Mouse (Mus musculus): ENCODE measurements around the gene Mndal. TPM values are rescaled to one million over a fixed set of nuclear protein-coding genes. Genes with fewer than 3 reads are reported as not detected.
A peak's percentile ranks its signal among the peaks of the same experiment; 100 is the strongest.
"Not testable (repeated sequence)": the region's sequence is repeated elsewhere in the genome, so short reads cannot be mapped to it uniquely, and the experiment has no call there.

Mndal gene
- polyA plus RNA-seq, 1 experiment from 2014 or later, result 11.6 TPM

DNA sequence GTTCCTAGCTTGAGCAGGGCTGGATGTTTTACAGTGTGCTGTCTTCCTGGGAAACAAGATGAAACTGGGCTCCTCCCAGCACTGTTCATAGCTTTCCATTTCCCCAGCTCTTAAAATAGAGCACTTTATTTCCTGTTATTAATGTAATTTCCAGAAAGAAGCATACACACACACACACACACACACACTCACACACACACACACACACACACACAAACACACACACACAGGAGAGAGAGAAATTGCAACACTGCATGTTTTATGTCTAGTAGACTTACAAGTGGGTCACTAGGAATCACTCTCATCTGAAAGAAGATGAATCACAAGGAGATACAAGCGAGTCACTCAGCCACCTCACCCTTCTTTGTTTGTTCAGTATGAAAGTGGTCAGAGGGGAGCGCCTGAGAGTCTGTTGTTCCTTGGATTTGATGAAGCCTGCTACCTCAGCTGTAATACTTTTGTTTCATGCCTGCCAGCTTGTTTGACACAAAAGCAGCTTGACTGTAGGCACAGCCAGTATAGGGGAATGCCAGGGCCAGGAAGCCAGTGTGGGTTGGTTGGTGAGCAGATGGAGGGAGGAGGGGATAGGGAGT is 139.5 kb downstream of the Mndal start:
- DNase-seq; H3K36me3 ChIP-seq (replicated peaks; ENCODE audit: insufficient read depth, low read length); H3K9ac ChIP-seq (replicated peaks); H3K4me1 ChIP-seq (ENCODE audit: insufficient read depth); H3K9me3 ChIP-seq (ENCODE audit: low read length); H3K4me2 ChIP-seq (ENCODE audit: low read depth, low read length); H3K27me3 ChIP-seq (ENCODE audit: insufficient read depth, low read length); H3K4me3 ChIP-seq (ENCODE audit: low read depth, low read length); H3K27ac ChIP-seq (ENCODE audit: low read depth): not testable (repeated sequence)
- 53% methylated on average over 2 of the region's 2 CpGs for WGBS (ENCODE audit: insufficient replicate concordance)
- peak; percentile 53 for ATAC-seq

DNA sequence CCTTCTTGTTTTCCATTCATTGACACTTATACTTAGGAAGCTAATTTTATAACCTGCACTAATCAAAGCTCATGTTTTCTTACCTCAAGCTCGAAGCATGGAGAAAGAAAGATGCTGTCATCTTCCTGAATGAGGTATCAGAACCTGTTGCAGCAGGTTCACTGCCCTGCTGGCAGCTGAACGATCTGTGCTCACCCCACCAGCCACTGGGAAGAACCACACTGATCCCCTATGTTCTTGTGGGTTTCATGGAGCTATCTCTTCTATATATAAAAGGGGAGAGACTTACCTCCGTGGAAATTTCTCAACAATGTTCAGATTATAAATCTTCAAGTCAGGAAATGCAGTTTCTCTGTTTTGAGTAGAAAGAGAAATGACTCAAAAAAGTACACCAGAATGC is 140.1 kb downstream of the Mndal start:
- ATAC-seq, result not testable (repeated sequence)
- 39% methylated on average over 3 of the region's 3 CpGs for WGBS (ENCODE audit: insufficient replicate concordance)

DNA sequence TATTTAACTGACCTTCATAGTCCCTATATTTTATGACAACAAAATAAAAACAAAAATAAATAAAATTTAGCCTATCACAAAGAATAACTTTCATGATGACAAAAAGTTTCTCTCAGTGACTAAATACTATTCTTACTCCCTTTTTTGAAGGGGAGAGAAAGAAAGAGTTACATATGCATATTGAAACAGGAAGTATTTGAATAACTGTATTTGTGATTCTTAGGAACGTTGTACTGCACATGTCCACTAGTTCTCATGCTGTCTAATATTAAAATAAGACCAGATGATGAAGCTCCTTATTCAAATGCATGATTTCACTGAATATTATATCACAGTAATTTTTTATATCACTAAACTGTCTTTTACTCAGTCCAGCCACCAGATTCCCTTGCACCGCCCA is 140.5 kb downstream of the Mndal start:
- H3K4me3 ChIP-seq (ENCODE audit: low read depth, low read length); ATAC-seq: not testable (repeated sequence)

More for the DNA sequence above, 140.1 kb downstream of the Mndal start:
- H3K27me3 ChIP-seq (ENCODE audit: insufficient read depth, low read length); H3K9ac ChIP-seq (replicated peaks); DNase-seq; H3K4me3 ChIP-seq (ENCODE audit: low read depth, low read length); H3K9me3 ChIP-seq (ENCODE audit: low read length); H3K4me2 ChIP-seq (ENCODE audit: low read depth, low read length); H3K27ac ChIP-seq (ENCODE audit: low read depth); H3K36me3 ChIP-seq (replicated peaks; ENCODE audit: insufficient read depth, low read length); H3K4me1 ChIP-seq (ENCODE audit: insufficient read depth): not testable (repeated sequence)

More for the DNA sequence above, 140.5 kb downstream of the Mndal start:
- not testable (repeated sequence) for H3K9ac ChIP-seq (replicated peaks); H3K36me3 ChIP-seq (replicated peaks; ENCODE audit: insufficient read depth, low read length); H3K27me3 ChIP-seq (ENCODE audit: insufficient read depth, low read length); DNase-seq; H3K9me3 ChIP-seq (ENCODE audit: low read length); H3K27ac ChIP-seq (ENCODE audit: low read depth); H3K4me1 ChIP-seq (ENCODE audit: insufficient read depth); H3K4me2 ChIP-seq (ENCODE audit: low read depth, low read length)
- WGBS (ENCODE audit: insufficient replicate concordance), result 61% methylated on average over 2 of the region's 2 CpGs

Other genes with a start within 250 kb of the Mndal start
- gene Ifi207, start 200.7 kb downstream of the Mndal start, polyA plus RNA-seq (2015; fragmentation: Nextera tagmentation; extraction: Ambion mirVana), result 2.5 TPM in 2 replicates
- gene Ifi204, start 175.5 kb downstream of the Mndal start, polyA plus RNA-seq (2015; fragmentation: Nextera tagmentation; extraction: Ambion mirVana), result 9.2 and 10.1 TPM in 2 replicates
- gene Ifi211, start 29.4 kb downstream of the Mndal start, polyA plus RNA-seq (2015; fragmentation: Nextera tagmentation; extraction: Ambion mirVana), result 3.7 and 4.6 TPM in 2 replicates
- gene Ifi203, start 181 bp upstream of the Mndal start, polyA plus RNA-seq (2015; fragmentation: Nextera tagmentation; extraction: Ambion mirVana), result 6.6 and 8.4 TPM in 2 replicates
- not detected in 2 replicates for gene Ifi202b, start 40.3 kb upstream of the Mndal start, polyA plus RNA-seq (2015; fragmentation: Nextera tagmentation; extraction: Ambion mirVana)
- 2.0 and 2.5 TPM in 2 replicates for gene Ifi205, start 89.3 kb upstream of the Mndal start, polyA plus RNA-seq (2015; fragmentation: Nextera tagmentation; extraction: Ambion mirVana)
- 0.08 and 0.11 TPM in 2 replicates for gene Olfr433, start 98.2 kb upstream of the Mndal start, polyA plus RNA-seq (2015; fragmentation: Nextera tagmentation; extraction: Ambion mirVana)
- gene Olfr432, start 106.7 kb upstream of the Mndal start, polyA plus RNA-seq (2015; fragmentation: Nextera tagmentation; extraction: Ambion mirVana), result not detected in 2 replicates
- gene Olfr430, start 124.1 kb upstream of the Mndal start, polyA plus RNA-seq (2015; fragmentation: Nextera tagmentation; extraction: Ambion mirVana), result not detected in 2 replicates
- not detected in 2 replicates for gene Olfr429, start 141.8 kb upstream of the Mndal start, polyA plus RNA-seq (2015; fragmentation: Nextera tagmentation; extraction: Ambion mirVana)
- not detected in 2 replicates for gene Olfr427, start 154.4 kb upstream of the Mndal start, polyA plus RNA-seq (2015; fragmentation: Nextera tagmentation; extraction: Ambion mirVana)
- not detected in 2 replicates for gene Olfr231, start 178.7 kb upstream of the Mndal start, polyA plus RNA-seq (2015; fragmentation: Nextera tagmentation; extraction: Ambion mirVana)
- not detected in 2 replicates for gene Olfr424, start 189.0 kb upstream of the Mndal start, polyA plus RNA-seq (2015; fragmentation: Nextera tagmentation; extraction: Ambion mirVana)
- 0.13 and 0.40 TPM in 2 replicates for gene Olfr420, start 213.1 kb upstream of the Mndal start, polyA plus RNA-seq (2015; fragmentation: Nextera tagmentation; extraction: Ambion mirVana)
- gene Spta1, start 230.3 kb upstream of the Mndal start, polyA plus RNA-seq (2015; fragmentation: Nextera tagmentation; extraction: Ambion mirVana), result 6.7 and 9.4 TPM in 2 replicates

Data from liver, postnatal 0 days (tissue).